Mouse (Mus musculus) embryonic facial prominence, embryonic 10.5 days (tissue): Measurements from ENCODE around the gene 6030408B16Rik. TPM values are rescaled to one million over a fixed set of nuclear protein-coding genes. Genes with fewer than 3 reads are reported as not detected.

Experiments used
- DNase-seq: peaks from one replicate; pipeline ENCODE4 v3.0.0-alpha.2; 2017; ENCODE audit warnings: low spot score
- H3K27ac ChIP-seq: fragments of 300-500 bp; sonication (generic); replicated peaks from 2 replicates; pipeline ENCODE4 v1.5.1; 2016; ENCODE audit warnings: mild to moderate bottlenecking
- H3K27me3 ChIP-seq: fragments of 300-500 bp; sonication (generic); replicated peaks from 2 replicates; pipeline ENCODE4 v1.6.1; 2016; ENCODE audit warnings: low read depth, mild to moderate bottlenecking; ENCODE audit not compliant: poor library complexity, severe bottlenecking
- H3K36me3 ChIP-seq: fragments of 300-500 bp; sonication (generic); replicated peaks from 2 replicates; pipeline ENCODE4 v1.6.1; 2016; ENCODE audit warnings: mild to moderate bottlenecking, moderate library complexity
- H3K4me1 ChIP-seq: fragments of 300-500 bp; sonication (generic); 2 replicates; pipeline ENCODE4 v1.6.1; 2016
- H3K4me3 ChIP-seq: fragments of 300-500 bp; sonication (generic); 2 replicates; pipeline ENCODE4 v1.5.1; 2016; ENCODE audit warnings: mild to moderate bottlenecking, moderate library complexity
- H3K9me3 ChIP-seq: fragments of 300-500 bp; sonication (generic); 2 replicates; pipeline ENCODE4 v1.6.1; 2016; ENCODE audit warnings: mild to moderate bottlenecking
- WGBS: fragments of 180-500 bp; shearing (Covaris S2); methylation state at CpG from one replicate; pipeline ENCODE4 v1.1.7; 2016; 5-methylcytosine and 5-hydroxymethylcytosine counted together
- polyA plus RNA-seq: library from polyadenylated mRNA; unstranded; fragments of >200 nt; fragmentation: Nextera tagmentation; extraction: Ambion mirVana; gene quantifications from 2 replicates; pipeline ENCODE4 v1.2.1, GENCODE M21; 2016

6030408B16Rik gene
- 0.59 and 0.71 TPM in 2 replicates for polyA plus RNA-seq

DNA sequence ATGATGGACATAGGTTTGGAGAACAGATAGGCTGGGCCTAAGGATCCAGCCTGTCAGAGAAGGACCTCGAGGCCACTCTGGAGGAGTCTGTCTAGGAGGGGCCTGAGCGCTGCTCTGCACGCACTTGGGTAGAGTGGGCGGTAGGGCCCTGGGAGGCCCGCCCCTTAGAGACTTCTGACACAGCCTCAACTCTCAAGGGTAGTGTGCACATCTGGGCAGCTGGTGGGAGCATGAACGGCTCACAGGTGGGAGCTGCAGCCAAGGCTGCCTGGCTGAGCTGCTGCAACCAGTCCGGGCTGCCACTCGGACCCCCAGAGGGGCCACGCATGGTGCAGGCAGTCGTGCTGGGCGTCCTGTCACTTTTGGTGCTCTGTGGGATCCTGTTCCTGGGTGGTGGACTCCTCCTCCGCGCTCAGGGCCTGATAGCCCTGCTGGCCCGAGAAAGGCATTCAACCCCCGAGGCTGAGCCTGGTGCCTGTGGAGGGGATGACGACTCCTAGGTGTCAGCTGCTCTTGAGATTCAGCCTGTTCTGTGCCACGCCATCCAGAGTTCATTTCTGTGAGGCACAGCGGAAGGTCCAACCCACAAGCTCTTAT, at the start of gene 6030408B16Rik:
Gene 6030408B16Rik, plus strand, starts transcription at position 188 of the 597 bp plus-strand sequence.
- Histone ChIP-seq H3K36me3 (peaks cover 48% of the 10 kb centered on the region), H3K27ac (peak within 1 kb of the TSS; percentile 71), H3K4me3 (no peak within 1 kb of the TSS), H3K4me1 (peaks cover 27% of the 10 kb centered on the region), H3K27me3 (no peaks in the 10 kb centered on the region), H3K9me3 (no peaks in the 10 kb centered on the region)
- DNase-seq: no peak
- WGBS: 61% methylated on average over 18 of the region's 18 CpGs

DNA sequence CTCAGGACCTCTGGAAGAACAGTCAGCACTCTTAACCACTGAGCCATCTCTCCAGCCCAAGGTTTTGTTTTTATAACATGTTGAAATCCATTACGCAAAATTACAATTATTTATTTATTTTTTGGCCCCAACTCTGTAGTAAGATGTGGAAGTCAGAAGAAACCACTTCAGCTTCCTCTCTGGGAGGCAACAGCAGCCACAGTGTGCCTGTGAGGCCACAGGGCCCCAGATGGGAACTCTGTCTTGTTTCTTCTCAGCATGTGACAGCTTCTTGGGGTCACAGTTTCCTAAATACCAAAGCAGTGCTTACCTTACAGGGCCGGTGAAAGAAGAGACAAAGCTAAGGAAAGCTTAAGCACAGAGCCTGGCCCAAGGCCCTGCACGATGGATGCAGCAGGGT, 49.0 kb upstream of the 6030408B16Rik start:
- no peak overlapping the region for H3K4me3 ChIP-seq
- DNase-seq: no peak
- peaks cover 58% of the 10 kb centered on the region for H3K4me1 ChIP-seq
- 0 out of 2 replicates have a peak overlapping the region, but pooled peaks have one; percentile 20 for H3K27ac ChIP-seq
- H3K36me3 ChIP-seq: no peaks in the 10 kb centered on the region
- H3K9me3 ChIP-seq: no peaks in the 10 kb centered on the region
- peaks cover 7% of the 10 kb centered on the region; the same call in 1 of the 2 replicates for H3K27me3 ChIP-seq
- WGBS: 69% methylated on average over 3 of the region's 3 CpGs

DNA sequence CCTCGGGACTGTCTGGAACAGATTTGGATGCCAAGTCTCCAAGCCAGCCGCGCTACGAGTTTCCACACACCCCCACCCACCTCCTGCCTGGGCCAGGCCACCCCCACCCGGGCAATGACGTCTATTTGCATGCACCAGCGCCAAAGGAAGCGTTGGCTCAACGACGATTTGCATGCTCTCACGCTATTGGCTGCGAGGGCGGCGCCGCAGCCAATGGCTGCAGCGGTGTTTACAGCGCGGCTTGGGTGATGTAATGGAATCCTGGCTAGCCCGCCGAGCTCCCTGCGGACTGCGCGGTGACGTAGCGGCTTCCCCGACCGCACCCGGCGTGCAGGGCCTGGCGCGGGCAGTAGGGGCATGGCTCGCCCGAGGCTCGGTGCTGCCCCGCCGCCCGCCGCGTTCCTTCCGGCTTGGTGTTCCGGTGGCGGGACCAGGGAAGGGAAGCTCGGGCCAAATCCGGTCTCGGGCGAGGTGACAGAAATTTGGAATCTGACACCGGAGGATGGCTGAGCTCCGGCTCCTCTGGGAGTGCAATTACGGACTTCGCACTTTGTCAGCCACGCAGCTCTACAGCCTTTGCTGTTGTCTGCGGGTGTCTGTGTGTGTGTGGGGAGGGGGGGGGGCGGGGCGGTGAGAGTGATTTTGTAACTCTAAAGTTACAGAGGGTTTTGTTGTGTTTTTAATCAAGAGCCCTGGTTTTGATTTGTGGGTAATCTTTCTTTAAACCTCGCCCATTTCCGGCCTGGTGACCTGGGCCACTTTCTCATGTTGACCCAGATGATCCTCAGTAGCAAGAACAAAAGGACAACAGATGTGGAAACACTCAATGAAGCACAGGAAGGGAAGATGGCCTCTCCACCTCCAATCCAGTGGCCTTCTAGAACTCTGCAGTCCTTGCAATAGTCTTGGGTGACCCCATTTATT, 46.5 kb upstream of the 6030408B16Rik start:
- Histone ChIP-seq H3K27me3 (0 out of 2 replicates have a peak, but pooled peaks cover 5% of the 10 kb centered on the region), H3K36me3 (no peaks in the 10 kb centered on the region), H3K4me3 (peak overlapping the region; percentile 59), H3K9me3 (no peaks in the 10 kb centered on the region), H3K4me1 (peaks cover 45% of the 10 kb centered on the region), H3K27ac (peak overlapping the region; percentile 94)
- WGBS: 1% methylated on average over 56 of the region's 56 CpGs
- peak; percentile 97 for DNase-seq

DNA sequence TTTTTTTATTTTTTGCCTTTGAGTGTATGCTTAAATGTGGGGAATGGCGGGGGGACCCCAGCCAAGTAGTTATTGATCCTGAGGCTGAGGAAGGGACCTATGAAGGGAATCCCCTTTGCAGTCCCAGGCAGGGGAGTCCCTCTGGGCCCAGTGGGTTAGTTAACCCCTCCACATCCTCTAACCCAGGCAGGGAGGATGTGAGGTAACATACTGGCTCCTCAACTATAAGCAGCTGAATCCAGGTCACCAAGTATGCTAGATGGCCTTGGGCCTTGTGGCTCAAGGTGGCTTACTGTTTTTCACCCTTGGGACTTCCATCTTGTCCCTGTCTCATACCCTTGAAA, 45.9 kb upstream of the 6030408B16Rik start:
- DNase-seq: no peak
- H3K4me1 ChIP-seq: peaks cover 39% of the 10 kb centered on the region
- H3K36me3 ChIP-seq: no peaks in the 10 kb centered on the region
- H3K27ac ChIP-seq: peak overlapping the region; percentile 94
- no peaks in the 10 kb centered on the region for H3K9me3 ChIP-seq
- no peaks in the 10 kb centered on the region for H3K27me3 ChIP-seq
- WGBS: 60% methylated on average over 1 of the region's 1 CpGs
- peak overlapping the region; percentile 59 for H3K4me3 ChIP-seq

DNA sequence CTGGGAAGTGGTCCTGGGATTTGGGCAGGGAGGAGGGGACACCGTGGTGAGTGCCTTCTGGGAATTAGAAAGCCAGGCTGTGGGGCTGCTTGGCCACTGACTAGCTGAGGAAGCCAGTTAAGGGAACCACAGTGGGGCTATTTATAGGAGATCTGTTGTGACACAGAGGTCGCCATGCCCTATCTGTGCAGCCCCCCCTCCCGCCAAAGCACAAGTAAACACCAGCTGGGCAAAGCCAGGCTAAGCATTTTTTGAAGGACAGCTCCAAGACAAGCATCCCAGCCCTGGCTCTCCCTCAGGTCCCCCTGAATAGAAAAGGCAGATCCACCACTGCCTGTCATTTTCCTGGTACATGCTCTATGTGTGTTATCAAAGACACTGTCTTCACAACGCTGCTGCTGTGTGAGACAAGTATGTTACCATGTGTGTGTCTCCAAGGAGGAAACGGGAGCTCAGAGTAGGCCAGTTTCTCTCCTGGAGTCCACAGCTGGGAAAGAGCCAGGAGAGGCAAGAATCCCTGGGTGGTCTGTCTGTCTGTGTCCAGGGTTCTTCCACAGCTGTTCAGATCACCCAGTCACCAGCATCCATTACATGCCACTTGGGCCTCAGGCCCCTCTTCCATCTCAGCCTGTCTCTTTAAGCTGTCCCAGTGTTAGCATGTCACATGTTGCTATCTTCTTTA, 44.8 kb upstream of the 6030408B16Rik start:
- H3K36me3 ChIP-seq: no peaks in the 10 kb centered on the region
- no peaks in the 10 kb centered on the region for H3K9me3 ChIP-seq
- H3K4me1 ChIP-seq: peaks cover 32% of the 10 kb centered on the region
- H3K27me3 ChIP-seq: no peaks in the 10 kb centered on the region; the same call in 1 of the 2 replicates
- H3K4me3 ChIP-seq: 0 out of 2 replicates have a peak overlapping the region, but pooled peaks have one; percentile 11
- 31% methylated on average over 5 of the region's 5 CpGs for WGBS
- DNase-seq: no peak
- H3K27ac ChIP-seq: peak overlapping the region; percentile 62

DNA sequence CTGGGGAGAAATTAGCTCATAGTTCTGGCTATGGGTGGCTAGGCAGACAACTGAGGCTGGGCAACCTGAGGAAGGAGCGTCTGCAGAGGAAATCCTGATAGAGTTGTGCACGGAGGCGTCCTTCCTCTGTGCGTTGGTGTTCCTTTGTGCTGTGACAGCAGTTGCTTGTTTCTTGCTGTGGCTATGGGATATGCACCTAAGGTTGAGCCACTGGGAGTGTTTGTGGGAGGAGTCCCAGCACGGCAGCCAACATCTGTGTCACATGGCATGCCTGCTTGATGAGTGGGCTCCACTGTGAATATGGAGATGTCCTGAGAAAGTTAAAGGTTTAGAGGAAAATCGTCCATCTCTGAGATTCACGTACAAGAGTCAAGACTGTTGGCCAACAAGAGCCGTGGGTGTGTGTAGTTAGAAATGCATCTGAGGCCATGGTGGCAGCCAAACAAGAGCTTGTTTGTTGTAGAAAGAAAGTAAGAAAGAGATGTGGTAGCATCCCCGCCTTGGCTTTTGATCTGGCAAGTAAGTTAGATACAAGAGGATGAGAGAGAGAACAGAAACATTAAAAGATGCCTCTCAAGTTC, 42.7 kb upstream of the 6030408B16Rik start:
- Histone ChIP-seq H3K27ac (no peak overlapping the region), H3K9me3 (no peaks in the 10 kb centered on the region), H3K36me3 (no peaks in the 10 kb centered on the region), H3K27me3 (no peaks in the 10 kb centered on the region; the same call in 1 of the 2 replicates), H3K4me1 (peaks cover 50% of the 10 kb centered on the region), H3K4me3 (no peak overlapping the region)
- DNase-seq: no peak
- WGBS: 84% methylated on average over 9 of the region's 9 CpGs

DNA sequence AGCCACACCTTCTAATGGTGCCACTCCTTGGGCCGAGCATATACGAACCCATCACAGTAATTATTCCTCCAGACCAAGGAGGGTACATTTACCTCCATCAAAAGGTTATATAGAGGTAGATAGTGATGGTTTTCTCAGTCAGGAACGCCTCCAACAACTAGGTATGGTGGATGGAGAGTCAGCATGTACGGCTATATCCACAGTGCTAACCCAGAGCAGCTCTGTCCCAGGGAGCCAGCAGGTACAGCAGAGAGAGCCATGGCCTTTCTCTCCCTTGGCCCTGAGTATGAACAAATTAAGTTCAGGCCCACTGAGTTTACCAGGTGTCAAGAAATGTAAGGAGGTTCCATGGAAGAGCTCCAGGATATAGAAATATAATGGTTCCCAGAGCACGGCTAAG, 41.1 kb upstream of the 6030408B16Rik start:
- Histone ChIP-seq H3K27me3 (no peaks in the 10 kb centered on the region; the same call in 1 of the 2 replicates), H3K9me3 (no peaks in the 10 kb centered on the region), H3K27ac (no peak overlapping the region), H3K4me3 (no peak overlapping the region), H3K4me1 (peaks cover 51% of the 10 kb centered on the region), H3K36me3 (no peaks in the 10 kb centered on the region)
- 91% methylated on average over 5 of the region's 5 CpGs for WGBS
- no peak for DNase-seq

DNA sequence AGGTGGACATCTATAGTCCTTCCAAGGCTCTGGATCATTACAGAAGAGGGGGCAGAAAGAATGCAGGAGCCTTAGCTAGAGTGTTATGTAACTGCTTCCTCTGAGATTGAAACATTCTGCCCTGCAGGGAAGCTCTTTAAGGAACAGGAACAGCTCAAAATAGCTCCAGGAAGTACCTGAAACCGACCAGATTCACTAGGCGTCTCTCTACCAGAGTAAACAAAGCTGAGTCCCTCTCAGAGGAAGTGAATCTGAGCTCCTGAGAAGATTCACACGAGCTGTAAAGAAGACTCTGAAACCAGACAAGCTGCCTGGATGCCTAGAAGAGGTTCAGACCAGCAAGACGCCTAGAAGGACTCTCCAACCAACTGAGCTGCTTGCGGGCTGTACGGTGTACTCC, 40.4 kb upstream of the 6030408B16Rik start:
- Histone ChIP-seq H3K9me3 (no peaks in the 10 kb centered on the region), H3K27ac (no peak overlapping the region), H3K4me1 (peaks cover 49% of the 10 kb centered on the region), H3K4me3 (no peak overlapping the region), H3K36me3 (no peaks in the 10 kb centered on the region), H3K27me3 (no peaks in the 10 kb centered on the region; the same call in 1 of the 2 replicates)
- DNase-seq: no peak
- WGBS: 81% methylated on average over 6 of the region's 6 CpGs

DNA sequence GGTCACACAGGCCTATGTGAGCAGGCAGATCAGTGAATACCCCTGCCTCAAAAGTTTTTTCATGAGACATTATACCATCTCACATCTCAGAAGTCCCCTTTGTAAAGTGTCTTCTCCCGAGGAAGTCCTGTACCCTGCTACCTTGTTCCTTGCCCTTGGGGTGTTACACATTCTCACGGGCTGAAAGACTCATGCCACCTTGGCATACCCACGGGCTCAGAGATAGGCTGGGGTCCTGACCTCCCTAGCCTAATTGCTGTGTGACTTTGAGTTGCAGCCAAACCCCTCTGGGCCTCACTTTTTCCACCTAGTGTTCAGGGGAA, 39.5 kb upstream of the 6030408B16Rik start:
- Histone ChIP-seq H3K4me3 (peak overlapping the region; percentile 82), H3K27ac (peak overlapping the region; percentile 92), H3K4me1 (peaks cover 42% of the 10 kb centered on the region), H3K27me3 (no peaks in the 10 kb centered on the region; the same call in 1 of the 2 replicates), H3K9me3 (no peaks in the 10 kb centered on the region), H3K36me3 (no peaks in the 10 kb centered on the region)
- WGBS: 30% methylated on average over 3 of the region's 3 CpGs
- DNase-seq: no peak

DNA sequence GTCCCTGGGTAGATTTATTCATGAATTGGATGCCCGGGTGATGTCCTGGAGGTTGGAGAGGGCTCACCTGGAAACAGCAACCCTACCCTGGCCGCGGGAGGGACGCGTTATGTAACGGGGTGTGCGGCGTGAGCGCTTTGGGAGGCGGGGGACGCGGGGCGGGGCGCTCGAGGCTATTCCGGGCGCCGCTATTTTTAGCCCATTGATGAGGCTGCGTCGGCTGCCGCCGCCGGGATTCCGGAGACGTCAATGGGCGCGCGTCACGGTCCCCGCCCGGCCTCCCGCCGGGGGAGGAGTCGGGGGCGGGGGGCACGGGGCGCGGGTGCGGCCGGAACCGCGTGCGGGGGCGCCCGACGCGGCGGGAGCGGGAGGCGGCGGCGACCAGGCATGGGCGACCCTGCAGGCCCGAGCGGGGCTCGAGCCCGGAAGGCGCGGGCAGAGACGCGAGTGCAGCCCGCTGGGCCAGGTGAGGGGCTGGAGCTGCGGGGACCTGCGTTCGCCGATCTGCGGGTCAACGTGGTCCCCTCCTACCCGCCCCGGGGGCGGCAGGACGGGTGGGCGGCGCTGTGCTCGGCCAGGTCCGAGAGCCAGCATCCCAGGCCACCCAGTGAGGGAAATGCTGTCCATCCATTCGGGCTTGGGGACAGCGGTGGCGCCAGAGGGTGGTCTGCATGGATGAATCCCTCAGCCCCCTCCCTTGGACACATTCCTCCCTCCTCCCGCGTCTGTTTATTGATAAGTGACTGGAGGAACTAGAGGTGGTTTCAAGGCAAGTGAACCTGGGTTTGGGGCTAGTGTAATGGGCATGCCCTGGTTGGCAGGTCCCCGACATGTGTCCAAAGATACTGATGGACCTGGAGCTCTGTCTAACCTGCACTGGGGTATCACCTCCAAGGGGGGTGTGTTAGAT, 38.9 kb upstream of the 6030408B16Rik start, which contains the start of gene Nr4a1:
Gene Nr4a1, plus strand, starts transcription at position 384 of the 910 bp plus-strand sequence.
- Histone ChIP-seq H3K4me3 (peak within 1 kb of the TSS; percentile 82), H3K27ac (peak within 1 kb of the TSS; percentile 92), H3K4me1 (peaks cover 41% of the 10 kb centered on the region), H3K27me3 (no peaks in the 10 kb centered on the region; the same call in 1 of the 2 replicates), H3K9me3 (no peaks in the 10 kb centered on the region), H3K36me3 (no peaks in the 10 kb centered on the region)
- 1% methylated on average over 82 of the region's 82 CpGs for WGBS
- DNase-seq: peak; percentile 75

DNA sequence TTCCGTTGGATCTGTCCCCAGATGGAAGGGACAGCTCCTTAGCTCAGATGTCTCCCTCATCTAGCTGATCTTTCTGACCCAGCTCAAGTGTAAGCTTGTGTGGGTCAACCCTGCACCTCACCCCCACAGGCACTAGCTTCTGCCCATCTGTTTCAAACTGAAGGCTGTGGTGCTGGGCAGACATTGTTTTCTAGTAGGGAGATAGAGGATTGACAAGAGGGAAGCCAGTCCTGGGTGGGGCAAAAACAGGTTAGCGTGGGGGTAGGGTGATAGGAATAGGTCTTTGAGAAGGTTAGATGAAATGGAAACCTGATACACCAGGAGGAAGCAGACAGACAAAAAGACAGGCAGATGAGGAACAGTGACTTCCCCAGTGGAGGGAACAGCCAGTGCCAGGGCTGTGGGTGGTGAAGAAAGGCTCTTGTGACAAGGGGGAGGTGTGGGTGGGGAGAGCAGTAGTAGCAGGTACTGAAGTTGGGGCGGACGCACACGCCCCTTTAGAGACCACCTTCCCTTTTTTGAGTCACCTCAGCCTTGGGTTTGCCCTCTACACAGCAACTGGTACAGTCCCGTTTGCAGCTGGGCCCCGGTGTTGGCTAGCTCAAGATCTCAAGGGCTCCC, 37.1 kb upstream of the 6030408B16Rik start:
- Histone ChIP-seq H3K27ac (no peak overlapping the region; the same call in 1 of the 2 replicates), H3K4me1 (peaks cover 54% of the 10 kb centered on the region), H3K27me3 (no peaks in the 10 kb centered on the region; the same call in 1 of the 2 replicates), H3K36me3 (0 out of 2 replicates have a peak, but pooled peaks cover 7% of the 10 kb centered on the region), H3K9me3 (no peaks in the 10 kb centered on the region), H3K4me3 (no peak overlapping the region)
- 78% methylated on average over 7 of the region's 7 CpGs for WGBS
- DNase-seq: no peak
